ENCODE assay signal across 11 mouse cellular contexts in the genomic region with DNA sequence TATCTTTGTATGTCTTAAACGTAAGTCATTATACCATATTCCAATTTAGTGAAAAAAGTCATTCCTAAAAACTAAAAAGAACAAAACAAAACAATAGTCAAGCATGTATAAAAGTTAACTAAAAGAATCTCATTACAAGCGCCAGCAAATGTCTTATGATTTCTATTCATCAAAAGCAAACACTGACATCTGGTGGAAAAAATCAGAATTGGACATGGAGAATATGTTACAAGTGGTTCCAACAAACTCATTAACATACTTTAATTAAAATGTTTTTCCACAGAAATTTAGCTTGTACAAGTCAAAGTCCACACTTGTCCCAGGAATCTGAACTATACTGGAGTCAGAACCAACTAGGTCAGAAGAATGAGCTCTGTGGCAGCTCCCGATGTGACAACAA. TPM values are rescaled to one million over a fixed set of nuclear protein-coding genes. Genes with fewer than 3 reads are reported as not detected.
A peak's percentile ranks its signal among the peaks of the same experiment; 100 is the strongest.
DNase-seq lines count a peak whose midpoint lies in the region; ATAC-seq and TF ChIP-seq lines count a peak whose summit lies in the region.
"Had no signal": no experiment of that assay in that cellular context is flagged by ENCODE, and none has a peak within 500 bp of the region (broad histone marks: within the 10 kb centered on the region; RNA-seq: fewer than 3 reads in every experiment).

No protein-coding gene starts in this region.

- TF ChIP-seq CTCF in MEL (IDR thresholded peaks at IDR 0.05 in 2 of 3, conservative IDR thresholded peaks at IDR 0.05 in 1 of 3; ENCODE audit: control insufficient read depth in 1 of 3, insufficient read depth in 1 of 3, low read depth in 2 of 3, low read length in 3 of 3, poor library complexity in 1 of 3, severe bottlenecking in 1 of 3): peak in 2 of 3 experiments; percentile 21 to 45; a peak in 3 of 6 replicates

- TF ChIP-seq EP300 in MEL (IDR thresholded peaks at IDR 0.05; ENCODE audit: low read depth in 1 of 2, low read length in 2 of 2): no peak

- peak; percentile 68 for ATAC-seq in frontal cortex, adult (ENCODE audit: low TSS enrichment)
- no peak for ATAC-seq in limb, embryonic 14.5 days (ENCODE audit: low FRiP score, low read depth)

- no peak overlapping the region for H3K4me3 ChIP-seq in limb, embryonic 14.5 days (replicated peaks; ENCODE audit: low read length)
- H3K4me3 ChIP-seq in limb, embryonic 10.5 days: no peak overlapping the region
- H3K4me3 ChIP-seq in MEL (ENCODE audit: control insufficient read depth in 1 of 2, insufficient read depth in 1 of 2, low read depth in 2 of 2, low read length in 2 of 2): no peak overlapping the region

- TF ChIP-seq RAD21 in MEL (IDR thresholded peaks at IDR 0.05; ENCODE audit: low read depth, low read length): peak; percentile 33

- H3K4me2 ChIP-seq in limb, embryonic 14.5 days (replicated peaks; ENCODE audit: low read depth, low read length, severe bottlenecking): no peak overlapping the region

- no peaks in the 10 kb centered on the region for H3K4me1 ChIP-seq in limb, embryonic 14.5 days (ENCODE audit: control insufficient read depth, insufficient read depth, low read length)
- H3K4me1 ChIP-seq in limb, embryonic 10.5 days: no peaks in the 10 kb centered on the region
- no peaks in the 10 kb centered on the region; a peak in 1 of 4 replicates for H3K4me1 ChIP-seq in MEL (ENCODE audit: control insufficient read depth in 1 of 2, insufficient read depth in 2 of 2, low read length in 2 of 2)

- no peaks in the 10 kb centered on the region for H3K27me3 ChIP-seq in limb, embryonic 14.5 days (ENCODE audit: control insufficient read depth, insufficient read depth, low read length)
- no peaks in the 10 kb centered on the region for H3K27me3 ChIP-seq in limb, embryonic 10.5 days (ENCODE audit: low read depth, poor library complexity, severe bottlenecking)
- no peaks in the 10 kb centered on the region for H3K27me3 ChIP-seq in MEL (ENCODE audit: control insufficient read depth in 1 of 2, insufficient read depth in 2 of 2, low read length in 2 of 2)

- no peak overlapping the region for H3K27ac ChIP-seq in limb, embryonic 14.5 days (replicated peaks; ENCODE audit: low read depth, low read length)
- no peak overlapping the region for H3K27ac ChIP-seq in limb, embryonic 10.5 days
- H3K27ac ChIP-seq in MEL (ENCODE audit: control insufficient read depth, low read depth, low read length): no peak overlapping the region

- no peak for TF ChIP-seq POLR2A in limb, embryonic 14.5 days (IDR thresholded peaks at IDR 0.05; ENCODE audit: borderline replicate concordance, extremely low read depth, insufficient read depth, insufficient read length)
- TF ChIP-seq POLR2A in MEL (IDR thresholded peaks at IDR 0.05; ENCODE audit: control insufficient read depth in 1 of 2, insufficient read depth in 1 of 2, low read depth in 1 of 2, low read length in 2 of 2, poor library complexity in 1 of 2): no peak

- peaks cover 69% of the 10 kb centered on the region for H3K36me3 ChIP-seq in limb, embryonic 14.5 days (ENCODE audit: control insufficient read depth, insufficient read depth, low read length)
- H3K36me3 ChIP-seq in limb, embryonic 10.5 days: peaks cover 95% of the 10 kb centered on the region
- H3K36me3 ChIP-seq in MEL (ENCODE audit: control insufficient read depth in 1 of 2, insufficient read depth in 2 of 2, low read length in 2 of 2): peaks cover 0 to 58% of the 10 kb centered on the region in 2 experiments; a peak in 2 of 4 replicates

- H3K9ac ChIP-seq in limb, embryonic 14.5 days (ENCODE audit: low read depth, low read length, severe bottlenecking): no peak overlapping the region
- H3K9ac ChIP-seq in MEL (ENCODE audit: control insufficient read depth, low read depth, low read length, poor library complexity, severe bottlenecking): no peak overlapping the region

- no peaks in the 10 kb centered on the region for H3K79me2 ChIP-seq in MEL (ENCODE audit: control insufficient read depth, insufficient read depth, low read length, poor library complexity)

- 84% methylated on average over 3 of the region's 3 CpGs for WGBS in limb, embryonic 14.5 days
- WGBS in limb, embryonic 10.5 days: 92% methylated on average over 3 of the region's 3 CpGs

- H3K9me3 ChIP-seq in limb, embryonic 14.5 days (ENCODE audit: control insufficient read depth, low read length): no peaks in the 10 kb centered on the region
- no peaks in the 10 kb centered on the region for H3K9me3 ChIP-seq in limb, embryonic 10.5 days (replicated peaks)
- no peaks in the 10 kb centered on the region for H3K9me3 ChIP-seq in MEL (replicated peaks; ENCODE audit: insufficient read depth, low read length)
- H3K9me3 ChIP-seq: G1E had no signal

- no peak for DNase-seq in frontal cortex, postnatal 14 days (ENCODE audit: low spot score in 2 of 2)
- peak; percentile 54 for DNase-seq in limb, embryonic 14.5 days (ENCODE audit: low spot score)
- DNase-seq in limb, embryonic 10.5 days (ENCODE audit: low spot score): no peak
- DNase-seq in MEL (ENCODE audit: low read depth, low spot score): peak; percentile 52
- peak; percentile 7 for DNase-seq in lung, postnatal 25 days (ENCODE audit: low spot score)
- no peak for DNase-seq in testis, postnatal 10 days (ENCODE audit: low spot score)
- DNase-seq in adrenal gland, adult 2 months: no peak
- DNase-seq: liver; right cerebral cortex, adult 18-20 months had no signal

TF ChIP-seq in MEL, 35 proteins besides CTCF, POLR2A, EP300 and RAD21:
- no peak for TF ChIP-seq E2F4 (IDR thresholded peaks at IDR 0.05; ENCODE audit: borderline replicate concordance, low read depth, low read length)
- peak; percentile 27 for TF ChIP-seq SMC3 (IDR thresholded peaks at IDR 0.05; ENCODE audit: low read depth, low read length)
TF ChIP-seq in MEL: peak in this region for 1.

RNA-seq across cellular contexts. Expression of a gene that starts 11.8 kb away (rescaled TPM):
- 108 and 110 TPM in 2 replicates for polyA plus RNA-seq in limb, embryonic 14.5 days (2012; rRNA removed)
- polyA plus RNA-seq in limb, embryonic 14.5 days (2014; fragmentation: Nextera tagmentation; extraction: Ambion mirVana): 167 and 175 TPM in 2 replicates
- 169 and 179 TPM in 2 replicates for polyA plus RNA-seq in limb, embryonic 10.5 days (2016; fragmentation: Nextera tagmentation; extraction: Ambion mirVana)
- 97.5 and 112 TPM in 2 replicates for total RNA-seq in MEL (2012; rRNA removed)
- polyA plus RNA-seq in MEL (2012; ENCODE audit: insufficient read depth in 1 of 2, insufficient read length in 2 of 2, low read depth in 1 of 2, low replicate concordance in 2 of 2, missing spikeins in 1 of 2): 10 to 100 TPM in 1 of 2 experiments, not detected in 1; 91.2 TPM
- total RNA-seq in adrenal gland, adult 2 months (2021): 100 to 1,000 TPM in 1 of 2 experiments, 10 to 100 TPM in 1; 83.7 to 122 TPM
- 56.7 and 59.0 TPM in 2 replicates for polyA plus RNA-seq in adrenal gland, adult 2 months (2012; rRNA removed)

Comparison
In these comparisons a context has a peak if more than half of its experiments do, and no peak if none do; other contexts are left out.
1. DNase-seq: peak in limb, embryonic 14.5 days (single experiment), MEL (single experiment) and lung, postnatal 25 days (single experiment); none in frontal cortex, postnatal 14 days (0 of 2), limb, embryonic 10.5 days (single experiment), testis, postnatal 10 days (single experiment) and adrenal gland, adult 2 months (single experiment).